Mouse (Mus musculus) olfactory bulb, adult 2 months (tissue): Measurements from ENCODE around the gene Vps8.

ENCODE experiments used
- CTCF ChIP-seq: fragments of 200-500 bp; IDR thresholded peaks from 2 replicates; pipeline ENCODE4 v1.5.1; 2012; ENCODE audit warnings: low read depth, mild to moderate bottlenecking, low read length, moderate library complexity; ENCODE audit not compliant: insufficient read depth
- POLR2A ChIP-seq: fragments of 200-500 bp; IDR thresholded peaks from 2 replicates; pipeline ENCODE4 v1.6.1; 2012; ENCODE audit warnings: mild to moderate bottlenecking, low read depth, low read length, moderate library complexity; ENCODE audit not compliant: insufficient read depth

DNA sequence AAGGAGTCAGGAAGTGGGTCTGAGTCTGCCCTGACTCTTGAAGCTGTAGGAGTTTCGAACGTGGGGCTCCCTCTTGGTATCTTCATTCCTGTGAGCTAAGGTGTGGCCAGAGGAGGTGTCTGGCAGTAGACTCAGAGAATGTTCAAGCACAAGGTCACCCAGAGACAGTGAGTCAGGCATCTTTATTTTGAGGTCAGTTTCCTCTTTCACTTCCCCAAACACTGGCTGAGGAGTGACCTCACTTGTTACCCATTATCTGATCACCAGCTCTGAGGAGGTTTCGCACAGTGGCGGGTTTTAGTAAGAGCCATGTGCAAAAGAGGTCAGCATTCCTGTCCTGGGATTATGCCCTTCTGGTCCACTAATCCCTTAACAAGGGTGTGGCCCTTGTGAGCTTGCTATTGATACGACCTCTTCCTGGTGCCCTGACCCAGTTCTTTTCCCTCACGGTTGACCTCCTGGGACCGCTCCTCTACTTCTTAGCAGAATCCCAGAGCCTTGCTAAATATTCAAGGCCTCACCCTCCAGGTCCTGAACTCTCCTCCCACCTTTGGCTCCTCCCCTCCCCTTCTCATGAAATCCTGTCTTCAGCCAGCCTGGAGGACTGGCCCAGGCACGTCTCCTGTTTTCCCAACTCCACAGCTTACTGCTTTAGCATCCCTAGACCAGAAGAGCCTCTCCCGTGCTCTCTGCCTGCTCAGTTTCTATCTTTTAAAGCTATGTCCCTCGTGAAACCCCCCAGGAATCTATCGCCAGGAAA lies 40.6 kb upstream of the Vps8 start:
- TF ChIP-seq CTCF (no peak), POLR2A (no peak)
